Mouse (Mus musculus): ENCODE measurements at regions not wholly inside any gene's neighbourhood (a gene's known extent, or its start where the extent isn't known, plus 50 kb on each side); places are given as distances from the start of the nearest gene placed in this dataset.

- TF ChIP-seq CTCF (IDR thresholded peaks at IDR 0.05; ENCODE audit: extremely low read depth, insufficient read length, insufficient replicate concordance, low read depth, low read length) (no peak), POLR2A (IDR thresholded peaks at IDR 0.05; ENCODE audit: low read depth, low read length) (no peak)
These were observed 344.4 kb upstream of the Lcorl start for GRCm38 (mm10) chr5:46201639-46202456.

Measured in small intestine, adult 2 months (tissue).